Mouse (Mus musculus) embryonic facial prominence, embryonic 11.5 days (tissue): ENCODE measurements around the gene Lemd1. TPM values are rescaled to one million over a fixed set of nuclear protein-coding genes. Genes with fewer than 3 reads are reported as not detected.

Experiments
- ATAC-seq: fragments of 200-750 bp; cut with Nextera tagmentation; replicated peaks from 2 replicates; pipeline ENCODE4 v1.8.0; 2017; ENCODE audit warnings: low read depth; ENCODE audit not compliant: insufficient number of reproducible peaks, low FRiP score, low TSS enrichment
- DNase-seq: peaks from one replicate; pipeline ENCODE4 v3.0.0-alpha.2; 2015; ENCODE audit warnings: low spot score
- H3K27ac ChIP-seq: fragments of 300-500 bp; sonication (generic); replicated peaks from 2 replicates; pipeline ENCODE4 v1.5.1; 2014; ENCODE audit warnings: mild to moderate bottlenecking, low read depth, low read length, control low read depth
- H3K27me3 ChIP-seq: fragments of 300-500 bp; sonication (generic); 2 replicates; pipeline ENCODE4 v1.6.1; 2014; ENCODE audit warnings: mild to moderate bottlenecking, low read length, moderate library complexity, mixed read lengths; ENCODE audit not compliant: control insufficient read depth, insufficient read depth
- H3K36me3 ChIP-seq: fragments of 300-500 bp; sonication (generic); replicated peaks from 2 replicates; pipeline ENCODE4 v1.6.1; 2014; ENCODE audit warnings: low read depth, mild to moderate bottlenecking, low read length, moderate library complexity, mixed read lengths; ENCODE audit not compliant: control insufficient read depth, insufficient read depth
- H3K4me1 ChIP-seq: fragments of 300-500 bp; sonication (generic); 2 replicates; pipeline ENCODE4 v1.6.1; 2014; ENCODE audit warnings: low read length, mixed read lengths; ENCODE audit not compliant: control insufficient read depth, insufficient read depth
- H3K4me2 ChIP-seq: fragments of 300-500 bp; sonication (generic); 2 replicates; pipeline ENCODE4 v1.6.1; 2014; ENCODE audit warnings: low read depth, mild to moderate bottlenecking, control low read depth, low read length, moderate library complexity
- H3K4me3 ChIP-seq: fragments of 300-500 bp; sonication (generic); 2 replicates; pipeline ENCODE4 v1.5.1; 2014; ENCODE audit warnings: low read depth, low read length, control low read depth
- H3K9ac ChIP-seq: fragments of 300-500 bp; sonication (generic); replicated peaks from 2 replicates; pipeline ENCODE4 v1.6.1; 2014; ENCODE audit warnings: mild to moderate bottlenecking, control low read depth, low read length
- H3K9me3 ChIP-seq: fragments of 300-500 bp; sonication (generic); replicated peaks from 2 replicates; pipeline ENCODE4 v1.6.1; 2016; ENCODE audit warnings: mild to moderate bottlenecking, low read length, inconsistent platforms, mixed read lengths; ENCODE audit not compliant: control insufficient read depth
- WGBS: fragments of 180-500 bp; shearing (Covaris S2); extraction: QIAGEN DNeasy Blood & Tissue Kit; methylation state at CpG from one replicate; pipeline ENCODE4 v1.1.7; 2014; 5-methylcytosine and 5-hydroxymethylcytosine counted together
- polyA plus RNA-seq: library from polyadenylated mRNA; unstranded; fragments of >200 nt; fragmentation: Nextera tagmentation; extraction: Ambion mirVana; gene quantifications from 2 replicates; pipeline ENCODE4 v1.2.1, GENCODE M21; 2014

The Lemd1 gene
- polyA plus RNA-seq, 1 experiment from 2014 or later: 1.1 TPM

- Histone ChIP-seq H3K9ac (no peak overlapping the region), H3K36me3 (no peaks in the 10 kb centered on the region), H3K4me2 (no peak overlapping the region), H3K27me3 (no peaks in the 10 kb centered on the region), H3K4me1 (no peaks in the 10 kb centered on the region), H3K27ac (no peak overlapping the region), H3K9me3 (no peaks in the 10 kb centered on the region), H3K4me3 (no peak overlapping the region)
- DNase-seq (no peak), ATAC-seq (no peak)
- WGBS: 27% methylated on average over 8 of the region's 8 CpGs
These were observed 90.4 kb downstream of the Lemd1 start for GRCm38 (mm10) chr1:132281523-132282176.

GRCm38 (mm10) chr1:132282177-132282536 lies 90.9 kb downstream of the Lemd1 start:
- WGBS: 75% methylated on average over 2 of the region's 2 CpGs
- H3K4me1 ChIP-seq: no peaks in the 10 kb centered on the region

GRCm38 (mm10) chr1:132283018-132283417 lies 91.8 kb downstream of the Lemd1 start:
- ATAC-seq (no peak; the same call in 1 of the 2 replicates), DNase-seq (no peak)
- no peaks in the 10 kb centered on the region for H3K4me1 ChIP-seq
- H3K27me3 ChIP-seq: no peaks in the 10 kb centered on the region
- H3K4me3 ChIP-seq: no peak overlapping the region
- no peaks in the 10 kb centered on the region for H3K36me3 ChIP-seq
- 67% methylated on average over 13 of the region's 13 CpGs for WGBS
- H3K9me3 ChIP-seq: no peaks in the 10 kb centered on the region
- no peak overlapping the region for H3K27ac ChIP-seq
- no peak overlapping the region for H3K9ac ChIP-seq
- no peak overlapping the region for H3K4me2 ChIP-seq

More at GRCm38 (mm10) chr1:132282177-132282536, 90.9 kb downstream of the Lemd1 start:
- ATAC-seq (0 out of 2 replicates have a peak, but pooled peaks have one; percentile 20), DNase-seq (no peak)
- Histone ChIP-seq H3K9ac (no peak overlapping the region), H3K27me3 (no peaks in the 10 kb centered on the region), H3K9me3 (no peaks in the 10 kb centered on the region), H3K4me2 (no peak overlapping the region), H3K27ac (no peak overlapping the region), H3K4me3 (no peak overlapping the region), H3K36me3 (no peaks in the 10 kb centered on the region)

GRCm38 (mm10) chr1:132286735-132287134 lies 95.5 kb downstream of the Lemd1 start:
- no peak for ATAC-seq
- Histone ChIP-seq H3K36me3 (no peaks in the 10 kb centered on the region), H3K27ac (no peak overlapping the region), H3K4me2 (no peak overlapping the region), H3K4me3 (no peak overlapping the region), H3K9me3 (no peaks in the 10 kb centered on the region), H3K27me3 (no peaks in the 10 kb centered on the region), H3K9ac (no peak overlapping the region), H3K4me1 (no peaks in the 10 kb centered on the region)
- no peak for DNase-seq
- WGBS: 80% methylated on average over 1 of the region's 1 CpGs

GRCm38 (mm10) chr1:132287445-132287844 lies 96.2 kb downstream of the Lemd1 start:
- ATAC-seq (no peak), DNase-seq (no peak)
- H3K4me3 ChIP-seq: no peak overlapping the region
- peaks cover 4% of the 10 kb centered on the region; the same call in 1 of the 2 replicates for H3K4me1 ChIP-seq
- H3K9ac ChIP-seq: no peak overlapping the region
- no peaks in the 10 kb centered on the region for H3K36me3 ChIP-seq
- H3K9me3 ChIP-seq: no peaks in the 10 kb centered on the region
- H3K4me2 ChIP-seq: no peak overlapping the region
- H3K27me3 ChIP-seq: no peaks in the 10 kb centered on the region
- 48% methylated on average over 2 of the region's 2 CpGs for WGBS
- H3K27ac ChIP-seq: no peak overlapping the region

- Histone ChIP-seq H3K36me3 (no peaks in the 10 kb centered on the region), H3K4me1 (peaks cover 5% of the 10 kb centered on the region; the same call in 1 of the 2 replicates), H3K9me3 (no peaks in the 10 kb centered on the region), H3K4me2 (no peak overlapping the region), H3K4me3 (no peak overlapping the region), H3K27me3 (no peaks in the 10 kb centered on the region), H3K27ac (no peak overlapping the region), H3K9ac (no peak overlapping the region)
- DNase-seq (no peak), ATAC-seq (no peak)
- 16% methylated on average over 11 of the region's 11 CpGs for WGBS
These were observed 96.8 kb downstream of the Lemd1 start for GRCm38 (mm10) chr1:132287991-132288451.

- Histone ChIP-seq H3K36me3 (no peaks in the 10 kb centered on the region), H3K4me3 (no peak overlapping the region), H3K4me1 (peaks cover 5% of the 10 kb centered on the region; the same call in 1 of the 2 replicates), H3K27me3 (no peaks in the 10 kb centered on the region), H3K27ac (no peak overlapping the region), H3K9ac (no peak overlapping the region), H3K9me3 (no peaks in the 10 kb centered on the region), H3K4me2 (no peak overlapping the region)
- 74% methylated on average over 6 of the region's 6 CpGs for WGBS
- no peak for ATAC-seq
- no peak for DNase-seq
These were observed 98.7 kb downstream of the Lemd1 start for GRCm38 (mm10) chr1:132289965-132290364.

- ATAC-seq (no peak; the same call in 1 of the 2 replicates), DNase-seq (peak; percentile 36)
- Histone ChIP-seq H3K27ac (no peak overlapping the region; the same call in 1 of the 2 replicates), H3K36me3 (no peaks in the 10 kb centered on the region), H3K4me1 (peaks cover 5% of the 10 kb centered on the region; the same call in 1 of the 2 replicates), H3K9ac (no peak overlapping the region), H3K4me2 (no peak overlapping the region), H3K4me3 (no peak overlapping the region), H3K9me3 (no peaks in the 10 kb centered on the region), H3K27me3 (0 out of 2 replicates have a peak, but pooled peaks cover 2% of the 10 kb centered on the region)
- WGBS: 28% methylated on average over 11 of the region's 11 CpGs
These were observed 99.9 kb downstream of the Lemd1 start for GRCm38 (mm10) chr1:132290921-132291675.
